Mouse (Mus musculus): ENCODE measurements around the gene Sva.

DNA sequence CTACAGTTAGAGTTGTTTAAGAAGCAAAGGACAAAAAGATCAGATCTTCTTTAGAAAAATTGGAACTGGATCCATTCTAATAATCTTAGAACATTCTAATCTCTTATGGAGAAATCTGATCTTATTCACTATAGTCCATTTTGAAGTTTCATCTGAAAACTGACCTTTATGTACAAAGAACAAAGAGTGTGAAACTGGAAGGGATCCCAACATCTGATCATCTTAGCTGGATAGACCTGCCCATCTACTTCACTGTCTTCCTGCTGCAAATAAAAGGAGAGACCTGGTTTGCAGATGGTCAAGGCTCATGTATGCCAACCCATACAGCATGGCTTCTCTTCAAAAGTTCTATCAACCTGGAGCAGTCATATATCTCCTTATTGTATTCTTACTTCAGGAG is at the start of gene Sva:
- TF ChIP-seq CTCF (IDR thresholded peaks at IDR 0.05; ENCODE audit: extremely low read depth, insufficient read length, insufficient replicate concordance, low read depth, low read length) (no peak), POLR2A (IDR thresholded peaks at IDR 0.05; ENCODE audit: low read depth, low read length) (no peak)

Measured in small intestine, adult 2 months (tissue).